Mouse (Mus musculus) embryonic facial prominence, embryonic 12.5 days (tissue): ENCODE measurements at regions not wholly inside any gene's neighbourhood (a gene's known extent, or its start where the extent isn't known, plus 50 kb on each side); places are given as distances from the start of the nearest gene placed in this dataset.

Experiments
- ATAC-seq: fragments of 200-750 bp; cut with Nextera tagmentation; 2 replicates; pipeline ENCODE4 v1.8.0; 2017; ENCODE audit not compliant: insufficient number of reproducible peaks, insufficient read depth, low FRiP score, low TSS enrichment
- H3K27ac ChIP-seq: fragments of 300-500 bp; sonication (generic); 2 replicates; pipeline ENCODE4 v1.5.1; 2016; ENCODE audit warnings: mild to moderate bottlenecking
- H3K27me3 ChIP-seq: fragments of 300-500 bp; sonication (generic); 2 replicates; pipeline ENCODE4 v1.6.1; 2016; ENCODE audit warnings: mild to moderate bottlenecking, moderate library complexity
- H3K36me3 ChIP-seq: fragments of 300-500 bp; sonication (generic); 2 replicates; pipeline ENCODE4 v1.6.1; 2016; ENCODE audit warnings: mild to moderate bottlenecking
- H3K4me1 ChIP-seq: fragments of 300-500 bp; sonication (generic); 2 replicates; pipeline ENCODE4 v1.6.1; 2016
- H3K4me2 ChIP-seq: fragments of 300-500 bp; sonication (generic); replicated peaks from 2 replicates; pipeline ENCODE4 v1.6.1; 2016; ENCODE audit warnings: mild to moderate bottlenecking, moderate library complexity
- H3K4me3 ChIP-seq: fragments of 300-500 bp; sonication (generic); 2 replicates; pipeline ENCODE4 v1.5.1; 2016; ENCODE audit warnings: mild to moderate bottlenecking
- H3K9ac ChIP-seq: fragments of 300-500 bp; sonication (generic); 2 replicates; pipeline ENCODE4 v1.6.1; 2016; ENCODE audit warnings: mild to moderate bottlenecking, moderate library complexity
- H3K9me3 ChIP-seq: fragments of 300-500 bp; sonication (generic); 2 replicates; pipeline ENCODE4 v1.6.1; 2016; ENCODE audit warnings: mild to moderate bottlenecking, moderate library complexity
- WGBS: fragments of 180-500 bp; shearing (Covaris S2); methylation state at CpG from one replicate; pipeline ENCODE4 v1.1.7; 2016; 5-methylcytosine and 5-hydroxymethylcytosine counted together

GRCm38 (mm10) chr10:95057051-95057714, 112.5 kb upstream of the Plxnc1 start:
- H3K36me3 ChIP-seq, result no peaks in the 10 kb centered on the region
- H3K4me1 ChIP-seq, result 0 out of 2 replicates have a peak, but pooled peaks cover 3% of the 10 kb centered on the region
- no peak for ATAC-seq
- no peaks in the 10 kb centered on the region for H3K27me3 ChIP-seq
- H3K4me2 ChIP-seq, result no peak overlapping the region
- 64% methylated on average over 9 of the region's 9 CpGs for WGBS
- no peak overlapping the region for H3K9ac ChIP-seq
- no peaks in the 10 kb centered on the region for H3K9me3 ChIP-seq
- H3K27ac ChIP-seq, result no peak overlapping the region
- H3K4me3 ChIP-seq, result no peak overlapping the region

GRCm38 (mm10) chr10:95056541-95056940, 111.9 kb upstream of the Plxnc1 start:
- Histone ChIP-seq H3K36me3 (no peaks in the 10 kb centered on the region), H3K4me3 (no peak overlapping the region), H3K27me3 (no peaks in the 10 kb centered on the region), H3K4me2 (no peak overlapping the region), H3K9ac (no peak overlapping the region), H3K4me1 (0 out of 2 replicates have a peak, but pooled peaks cover 3% of the 10 kb centered on the region), H3K9me3 (no peaks in the 10 kb centered on the region), H3K27ac (no peak overlapping the region)
- 80% methylated on average over 4 of the region's 4 CpGs for WGBS
- ATAC-seq, result no peak

GRCm38 (mm10) chr10:95054869-95055268, 110.2 kb upstream of the Plxnc1 start:
- WGBS, result 86% methylated on average over 3 of the region's 3 CpGs
- Histone ChIP-seq H3K9ac (no peak overlapping the region), H3K27ac (no peak overlapping the region), H3K4me3 (no peak overlapping the region), H3K4me1 (0 out of 2 replicates have a peak, but pooled peaks cover 2% of the 10 kb centered on the region), H3K36me3 (no peaks in the 10 kb centered on the region), H3K9me3 (no peaks in the 10 kb centered on the region), H3K27me3 (no peaks in the 10 kb centered on the region), H3K4me2 (no peak overlapping the region)
- no peak for ATAC-seq

- H3K4me2 ChIP-seq, result no peak overlapping the region
- no peaks in the 10 kb centered on the region for H3K9me3 ChIP-seq
- no peak for ATAC-seq
- no peak overlapping the region for H3K9ac ChIP-seq
- no peaks in the 10 kb centered on the region for H3K27me3 ChIP-seq
- peaks cover 10% of the 10 kb centered on the region; the same call in 1 of the 2 replicates for H3K4me1 ChIP-seq
- H3K36me3 ChIP-seq, result no peaks in the 10 kb centered on the region
- 82% methylated on average over 5 of the region's 5 CpGs for WGBS
- H3K4me3 ChIP-seq, result no peak overlapping the region
- no peak overlapping the region for H3K27ac ChIP-seq
Measured at GRCm38 (mm10) chr10:95048790-95049189, 104.2 kb upstream of the Plxnc1 start.

- no peak overlapping the region for H3K4me3 ChIP-seq
- no peaks in the 10 kb centered on the region for H3K27me3 ChIP-seq
- WGBS, result 21% methylated on average over 7 of the region's 7 CpGs
- H3K9me3 ChIP-seq, result no peaks in the 10 kb centered on the region
- H3K4me2 ChIP-seq, result no peak overlapping the region
- ATAC-seq, result no peak
- H3K27ac ChIP-seq, result no peak overlapping the region
- no peak overlapping the region for H3K9ac ChIP-seq
- no peaks in the 10 kb centered on the region for H3K36me3 ChIP-seq
- peaks cover 21% of the 10 kb centered on the region for H3K4me1 ChIP-seq
Measured at GRCm38 (mm10) chr10:95043978-95044377, 99.3 kb upstream of the Plxnc1 start.

- Histone ChIP-seq H3K9ac (no peak overlapping the region), H3K4me1 (peaks cover 21% of the 10 kb centered on the region), H3K4me2 (no peak overlapping the region), H3K27me3 (no peaks in the 10 kb centered on the region), H3K36me3 (no peaks in the 10 kb centered on the region), H3K27ac (peak overlapping the region; percentile 17; the same call in 1 of the 2 replicates), H3K9me3 (no peaks in the 10 kb centered on the region), H3K4me3 (no peak overlapping the region)
- 51% methylated on average over 6 of the region's 6 CpGs for WGBS
- no peak for ATAC-seq
Measured at GRCm38 (mm10) chr10:95040258-95040895, 95.7 kb upstream of the Plxnc1 start.

GRCm38 (mm10) chr10:95036043-95036697, 91.5 kb upstream of the Plxnc1 start:
- no peaks in the 10 kb centered on the region for H3K9me3 ChIP-seq
- peaks cover 6% of the 10 kb centered on the region; the same call in 1 of the 2 replicates for H3K4me1 ChIP-seq
- 76% methylated on average over 4 of the region's 4 CpGs for WGBS
- no peaks in the 10 kb centered on the region for H3K36me3 ChIP-seq
- no peaks in the 10 kb centered on the region for H3K27me3 ChIP-seq
- no peak for ATAC-seq
- no peak overlapping the region for H3K4me2 ChIP-seq
- no peak overlapping the region for H3K9ac ChIP-seq
- no peak overlapping the region for H3K27ac ChIP-seq
- no peak overlapping the region for H3K4me3 ChIP-seq

- H3K9ac ChIP-seq, result no peak overlapping the region
- H3K4me3 ChIP-seq, result no peak overlapping the region
- H3K36me3 ChIP-seq, result no peaks in the 10 kb centered on the region
- WGBS, result 81% methylated on average over 3 of the region's 3 CpGs
- H3K4me2 ChIP-seq, result no peak overlapping the region
- H3K9me3 ChIP-seq, result no peaks in the 10 kb centered on the region
- no peaks in the 10 kb centered on the region for H3K27me3 ChIP-seq
- no peak overlapping the region for H3K27ac ChIP-seq
- no peak for ATAC-seq
- peaks cover 2% of the 10 kb centered on the region; the same call in 1 of the 2 replicates for H3K4me1 ChIP-seq
Measured at GRCm38 (mm10) chr10:95035371-95035770, 90.7 kb upstream of the Plxnc1 start.

GRCm38 (mm10) chr10:95034566-95034965, 89.9 kb upstream of the Plxnc1 start:
- no peak for ATAC-seq
- Histone ChIP-seq H3K4me3 (no peak overlapping the region), H3K27ac (no peak overlapping the region), H3K9me3 (no peaks in the 10 kb centered on the region), H3K9ac (no peak overlapping the region), H3K27me3 (no peaks in the 10 kb centered on the region), H3K4me2 (no peak overlapping the region), H3K36me3 (no peaks in the 10 kb centered on the region), H3K4me1 (peaks cover 7% of the 10 kb centered on the region)
- WGBS, result 89% methylated on average over 5 of the region's 5 CpGs

- H3K36me3 ChIP-seq, result no peaks in the 10 kb centered on the region
- H3K27me3 ChIP-seq, result no peaks in the 10 kb centered on the region
- WGBS, result 86% methylated on average over 14 of the region's 14 CpGs
- no peak overlapping the region for H3K4me2 ChIP-seq
- H3K4me3 ChIP-seq, result no peak overlapping the region
- H3K27ac ChIP-seq, result no peak overlapping the region
- H3K9ac ChIP-seq, result no peak overlapping the region
- peaks cover 12% of the 10 kb centered on the region for H3K4me1 ChIP-seq
- H3K9me3 ChIP-seq, result no peaks in the 10 kb centered on the region
- ATAC-seq, result no peak
Measured at GRCm38 (mm10) chr10:95032760-95033716, 88.4 kb upstream of the Plxnc1 start.

- WGBS, result 87% methylated on average over 2 of the region's 2 CpGs
- Histone ChIP-seq H3K9ac (no peak overlapping the region), H3K27me3 (no peaks in the 10 kb centered on the region), H3K4me2 (no peak overlapping the region), H3K36me3 (no peaks in the 10 kb centered on the region), H3K9me3 (no peaks in the 10 kb centered on the region), H3K4me1 (peaks cover 12% of the 10 kb centered on the region), H3K4me3 (no peak overlapping the region), H3K27ac (no peak overlapping the region)
- no peak for ATAC-seq
Measured at GRCm38 (mm10) chr10:95031371-95031770, 86.7 kb upstream of the Plxnc1 start.
